Mouse (Mus musculus) brain, embryonic 14.5 days (tissue): ENCODE results near the gene Mdga1. TPM values are rescaled to one million over a fixed set of nuclear protein-coding genes. Genes with fewer than 3 reads are reported as not detected.

ENCODE experiments used
- DNase-seq: peaks from one replicate; pipeline ENCODE4 v3.0.0-alpha.2; 2011; ENCODE audit warnings: low read depth
- CTCF ChIP-seq: fragments of 200-500 bp; IDR thresholded peaks from 2 replicates; pipeline ENCODE4 v1.5.1; 2012; ENCODE audit warnings: inconsistent platforms, mild to moderate bottlenecking, moderate library complexity, borderline replicate concordance; ENCODE audit not compliant: insufficient read depth, insufficient read length; ENCODE audit errors: extremely low read depth
- POLR2A ChIP-seq: fragments of 200-500 bp; IDR thresholded peaks from 2 replicates; pipeline ENCODE4 v1.6.1; 2012; ENCODE audit warnings: mild to moderate bottlenecking, inconsistent platforms, borderline replicate concordance; ENCODE audit not compliant: poor library complexity, insufficient read depth, insufficient read length, severe bottlenecking; ENCODE audit errors: extremely low read depth
- polyA plus RNA-seq: library from polyadenylated mRNA; depleted of rRNA; stranded (reverse); fragments of >200 nt; gene quantifications from 2 replicates; pipeline ENCODE4 v1.2.3, GENCODE M21; 2012

Mdga1 gene
- polyA plus RNA-seq, 1 experiment, result 58.9 TPM

GRCm38 (mm10) chr17:29913301-29913965 is 56.5 kb downstream of the Mdga1 start:
- no peak for DNase-seq
- TF ChIP-seq CTCF (no peak), POLR2A (no peak)

GRCm38 (mm10) chr17:29912733-29913132 is 57.2 kb downstream of the Mdga1 start:
- TF ChIP-seq CTCF, result no peak
- no peak for TF ChIP-seq POLR2A
- no peak for DNase-seq

DNA sequence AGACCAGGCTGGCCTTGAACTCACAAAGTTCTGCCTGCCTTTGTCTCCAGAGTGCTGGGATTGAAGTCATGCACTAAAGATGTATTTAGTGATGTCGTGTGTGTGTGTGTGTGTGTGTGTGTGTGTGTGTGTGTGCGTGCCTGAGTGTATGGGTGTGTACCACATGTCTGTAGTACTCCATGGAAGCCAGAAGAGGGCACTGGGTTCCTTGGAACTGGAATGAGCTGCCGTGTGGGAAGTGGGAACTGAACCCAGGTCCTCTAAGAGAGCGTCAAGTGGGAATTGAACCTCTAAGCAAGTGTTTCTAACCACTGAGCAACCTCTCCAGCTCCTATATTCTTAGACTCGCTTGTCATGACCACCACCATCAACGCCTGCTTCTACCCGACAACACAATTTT is 60.9 kb downstream of the Mdga1 start:
- TF ChIP-seq CTCF, result no peak
- no peak for TF ChIP-seq POLR2A
- DNase-seq, result no peak

DNA sequence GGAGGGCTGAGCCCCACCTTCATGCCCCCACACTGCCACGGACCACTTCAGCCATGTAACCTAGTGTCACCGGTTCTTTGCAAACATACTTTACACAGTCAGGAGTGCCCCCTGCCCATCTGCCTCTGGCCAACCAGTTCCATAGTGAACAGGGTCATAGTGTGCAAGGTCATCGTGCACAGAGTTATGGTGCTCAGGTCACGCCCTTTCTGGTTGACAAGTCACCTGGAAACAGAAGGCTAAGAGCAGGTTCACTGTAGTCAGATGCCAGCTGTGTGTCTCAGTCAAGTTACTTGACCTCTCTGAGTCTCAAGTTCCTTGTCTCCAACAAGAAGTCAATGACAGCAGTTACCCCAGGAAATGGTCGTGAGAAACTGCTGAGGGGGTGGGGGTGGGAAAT is 65.2 kb downstream of the Mdga1 start:
- TF ChIP-seq CTCF (no peak), POLR2A (no peak)
- no peak for DNase-seq

GRCm38 (mm10) chr17:29902406-29903155 is 67.3 kb downstream of the Mdga1 start:
- DNase-seq, result peak; percentile 80
- TF ChIP-seq POLR2A, result no peak
- TF ChIP-seq CTCF, result no peak

GRCm38 (mm10) chr17:29900289-29900688 is 69.6 kb downstream of the Mdga1 start:
- no peak for DNase-seq
- TF ChIP-seq CTCF, result no peak

GRCm38 (mm10) chr17:29896181-29897054 is 73.5 kb downstream of the Mdga1 start:
- peak; percentile 84 for DNase-seq
- TF ChIP-seq POLR2A (no peak), CTCF (peak; percentile 53)

- no peak for TF ChIP-seq POLR2A
- TF ChIP-seq CTCF, result no peak
- DNase-seq, result no peak
These were observed 74.3 kb downstream of the Mdga1 start for GRCm38 (mm10) chr17:29895566-29895965.

DNA sequence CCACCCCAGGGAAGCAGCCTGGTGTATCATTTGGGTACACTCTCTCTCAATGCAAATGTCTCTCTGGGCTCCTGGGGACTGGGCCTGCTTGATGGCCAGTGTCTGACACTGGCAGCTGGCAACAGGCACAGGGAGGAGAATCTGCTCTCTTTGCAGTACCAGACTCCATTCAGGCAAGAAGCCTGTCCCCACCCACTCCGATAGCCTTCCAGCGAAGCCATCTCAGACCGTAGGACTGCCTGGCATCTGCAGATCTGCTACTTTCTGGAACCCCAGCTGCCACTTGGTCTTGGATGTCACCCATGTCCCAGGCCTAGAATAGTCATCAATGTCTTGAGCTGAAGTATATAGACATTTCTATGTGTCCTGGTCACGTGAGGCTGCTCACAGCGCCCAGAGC is 74.9 kb downstream of the Mdga1 start:
- no peak for TF ChIP-seq POLR2A
- TF ChIP-seq CTCF, result no peak

DNA sequence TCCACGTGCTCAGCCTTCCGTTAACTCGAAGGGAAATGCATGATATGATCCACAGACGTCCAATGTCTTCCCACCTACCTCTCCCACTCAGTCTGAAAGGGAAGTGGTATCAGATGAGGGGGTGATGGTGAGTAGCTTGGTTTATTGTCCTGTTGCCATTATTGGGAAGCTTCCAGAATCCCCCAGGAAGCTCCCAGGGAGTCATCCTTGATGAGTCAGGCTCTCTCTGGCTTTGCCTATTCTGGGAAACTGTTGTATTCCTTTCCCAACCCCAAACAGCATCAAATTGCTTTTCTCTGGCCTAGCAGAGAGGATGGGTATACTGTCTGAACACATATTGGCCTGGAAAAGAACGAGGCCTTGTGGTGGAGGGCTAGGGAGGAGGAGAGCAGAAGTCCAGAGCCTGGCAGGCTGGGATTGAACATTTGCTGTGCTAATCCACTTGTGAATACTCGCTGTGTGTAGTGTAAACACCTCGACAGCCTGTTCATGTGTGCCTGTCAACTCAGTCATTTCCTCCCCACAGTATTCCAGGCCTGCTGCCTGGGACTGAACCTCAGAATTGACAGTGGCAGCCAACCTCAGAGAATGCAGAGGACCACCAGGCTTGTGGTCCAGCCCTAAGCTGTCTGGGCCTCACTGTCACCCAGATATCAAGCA is 79.3 kb downstream of the Mdga1 start:
- TF ChIP-seq CTCF, result no peak
- TF ChIP-seq POLR2A, result no peak
- peak; percentile 65 for DNase-seq

More for the DNA sequence above, 74.9 kb downstream of the Mdga1 start:
- no peak for DNase-seq
